Mouse (Mus musculus) heart, embryonic 11.5 days (tissue): ENCODE measurements around the gene Mep1a. TPM values are rescaled to one million over a fixed set of nuclear protein-coding genes. Genes with fewer than 3 reads are reported as not detected.

ENCODE experiments used
- ATAC-seq: fragments of 200-750 bp; cut with Nextera tagmentation; replicated peaks from 2 replicates; pipeline ENCODE4 v1.8.0; 2017; ENCODE audit warnings: moderate library complexity; ENCODE audit not compliant: insufficient number of reproducible peaks, low FRiP score, low TSS enrichment
- H3K27ac ChIP-seq: fragments of 300-500 bp; sonication (generic); 2 replicates; pipeline ENCODE4 v1.5.1; 2014; ENCODE audit warnings: mild to moderate bottlenecking, low read depth, low read length
- H3K27me3 ChIP-seq: fragments of 300-500 bp; sonication (generic); 2 replicates; pipeline ENCODE4 v1.6.1; 2014; ENCODE audit warnings: mild to moderate bottlenecking, low read length, mixed read lengths; ENCODE audit not compliant: control insufficient read depth, insufficient read depth
- H3K36me3 ChIP-seq: fragments of 300-500 bp; sonication (generic); 2 replicates; pipeline ENCODE4 v1.6.1; 2014; ENCODE audit warnings: mild to moderate bottlenecking, low read length, moderate library complexity, mixed read lengths; ENCODE audit not compliant: control insufficient read depth, insufficient read depth
- H3K4me1 ChIP-seq: fragments of 300-500 bp; sonication (generic); 2 replicates; pipeline ENCODE4 v1.6.1; 2014; ENCODE audit warnings: low read length; ENCODE audit not compliant: control insufficient read depth, insufficient read depth
- H3K4me2 ChIP-seq: fragments of 300-500 bp; sonication (generic); 2 replicates; pipeline ENCODE4 v1.6.1; 2014; ENCODE audit warnings: mild to moderate bottlenecking, moderate library complexity
- H3K4me3 ChIP-seq: fragments of 300-500 bp; sonication (generic); 2 replicates; pipeline ENCODE4 v1.5.1; 2014; ENCODE audit warnings: low read depth, low read length
- H3K9ac ChIP-seq: fragments of 300-500 bp; sonication (generic); 2 replicates; pipeline ENCODE4 v1.6.1; 2014; ENCODE audit warnings: mild to moderate bottlenecking, low read depth, low read length, moderate library complexity
- H3K9me3 ChIP-seq: fragments of 300-500 bp; sonication (generic); replicated peaks from 2 replicates; pipeline ENCODE4 v1.6.1; 2016; ENCODE audit warnings: low read length; ENCODE audit not compliant: control insufficient read depth
- WGBS: fragments of 180-500 bp; shearing (Covaris S2); extraction: QIAGEN DNeasy Blood & Tissue Kit; methylation state at CpG from one replicate; pipeline ENCODE4 v1.1.7; 2014; ENCODE audit not compliant: insufficient replicate concordance; 5-methylcytosine and 5-hydroxymethylcytosine counted together
- polyA plus RNA-seq: library from polyadenylated mRNA; unstranded; fragments of >200 nt; fragmentation: Nextera tagmentation; extraction: Ambion mirVana; gene quantifications from 2 replicates; pipeline ENCODE4 v1.2.1, GENCODE M21; 2014

Gene Mep1a
- polyA plus RNA-seq, 1 experiment from 2014 or later = not detected

GRCm38 (mm10) chr17:43530507-43530906, 27.9 kb upstream of the Mep1a start:
- Histone ChIP-seq H3K9me3 (no peaks in the 10 kb centered on the region), H3K4me2 (no peak overlapping the region), H3K9ac (no peak overlapping the region), H3K27me3 (no peaks in the 10 kb centered on the region; the same call in 1 of the 2 replicates), H3K4me1 (no peaks in the 10 kb centered on the region; the same call in 1 of the 2 replicates), H3K36me3 (no peaks in the 10 kb centered on the region), H3K27ac (no peak overlapping the region), H3K4me3 (no peak overlapping the region)
- 86% methylated on average over 2 of the region's 2 CpGs for WGBS
- ATAC-seq = no peak

- H3K36me3 ChIP-seq = no peaks in the 10 kb centered on the region
- H3K9ac ChIP-seq = no peak overlapping the region
- H3K4me1 ChIP-seq = no peaks in the 10 kb centered on the region
- H3K9me3 ChIP-seq = no peaks in the 10 kb centered on the region
- H3K27me3 ChIP-seq = no peaks in the 10 kb centered on the region; the same call in 1 of the 2 replicates
- no peak overlapping the region for H3K4me3 ChIP-seq
- 76% methylated on average over 3 of the region's 3 CpGs for WGBS
- no peak for ATAC-seq
- no peak overlapping the region for H3K27ac ChIP-seq
- no peak overlapping the region for H3K4me2 ChIP-seq
These were observed 17.6 kb upstream of the Mep1a start for GRCm38 (mm10) chr17:43520166-43520565.

GRCm38 (mm10) chr17:43518644-43519409, 16.2 kb upstream of the Mep1a start:
- Histone ChIP-seq H3K27ac (no peak overlapping the region), H3K27me3 (no peaks in the 10 kb centered on the region; the same call in 1 of the 2 replicates), H3K9me3 (no peaks in the 10 kb centered on the region; the same call in 1 of the 2 replicates), H3K4me1 (no peaks in the 10 kb centered on the region), H3K4me2 (peak overlapping the region; percentile 39), H3K36me3 (no peaks in the 10 kb centered on the region), H3K9ac (no peak overlapping the region), H3K4me3 (no peak overlapping the region)
- 27% methylated on average over 18 of the region's 18 CpGs for WGBS
- ATAC-seq = peak; percentile 18; the same call in 1 of the 2 replicates

GRCm38 (mm10) chr17:43510782-43511181, 8.2 kb upstream of the Mep1a start:
- Histone ChIP-seq H3K4me3 (no peak overlapping the region), H3K9me3 (no peaks in the 10 kb centered on the region; the same call in 1 of the 2 replicates), H3K27ac (no peak overlapping the region), H3K27me3 (no peaks in the 10 kb centered on the region), H3K36me3 (no peaks in the 10 kb centered on the region), H3K9ac (no peak overlapping the region), H3K4me2 (no peak overlapping the region), H3K4me1 (no peaks in the 10 kb centered on the region)
- ATAC-seq = no peak
- 76% methylated on average over 4 of the region's 4 CpGs for WGBS

- no peaks in the 10 kb centered on the region for H3K27me3 ChIP-seq
- no peaks in the 10 kb centered on the region for H3K36me3 ChIP-seq
- no peaks in the 10 kb centered on the region for H3K4me1 ChIP-seq
- no peak for ATAC-seq
- H3K27ac ChIP-seq = no peak overlapping the region
- WGBS = 70% methylated on average over 6 of the region's 6 CpGs
- no peak overlapping the region for H3K9ac ChIP-seq
- no peak overlapping the region for H3K4me2 ChIP-seq
- no peaks in the 10 kb centered on the region for H3K9me3 ChIP-seq
- no peak overlapping the region for H3K4me3 ChIP-seq
These were observed 2.0 kb upstream of the Mep1a start for GRCm38 (mm10) chr17:43504594-43504934.

GRCm38 (mm10) chr17:43503861-43504593, 1.4 kb upstream of the Mep1a start:
- no peak for ATAC-seq
- Histone ChIP-seq H3K27ac (no peak overlapping the region), H3K9me3 (no peaks in the 10 kb centered on the region), H3K4me1 (no peaks in the 10 kb centered on the region), H3K4me2 (no peak overlapping the region), H3K27me3 (no peaks in the 10 kb centered on the region), H3K9ac (no peak overlapping the region), H3K4me3 (no peak overlapping the region), H3K36me3 (no peaks in the 10 kb centered on the region)
- WGBS = 62% methylated on average over 4 of the region's 4 CpGs

- H3K4me2 ChIP-seq = no peak overlapping the region
These were observed 981 bp downstream of the Mep1a start for GRCm38 (mm10) chr17:43501631-43502030.

GRCm38 (mm10) chr17:43501223-43501622, 1.4 kb downstream of the Mep1a start:
- no peak for ATAC-seq
- H3K9ac ChIP-seq = no peak overlapping the region

More at GRCm38 (mm10) chr17:43501631-43502030, 981 bp downstream of the Mep1a start:
- Histone ChIP-seq H3K9ac (no peak overlapping the region), H3K4me1 (no peaks in the 10 kb centered on the region), H3K9me3 (no peaks in the 10 kb centered on the region), H3K27ac (no peak overlapping the region), H3K27me3 (no peaks in the 10 kb centered on the region), H3K4me3 (no peak overlapping the region), H3K36me3 (no peaks in the 10 kb centered on the region)
- 88% methylated on average over 5 of the region's 5 CpGs for WGBS
- ATAC-seq = no peak

More at GRCm38 (mm10) chr17:43501223-43501622, 1.4 kb downstream of the Mep1a start:
- no peak overlapping the region for H3K4me2 ChIP-seq
- no peak overlapping the region for H3K27ac ChIP-seq
- 62% methylated on average over 3 of the region's 3 CpGs for WGBS
- H3K27me3 ChIP-seq = no peaks in the 10 kb centered on the region
- H3K4me3 ChIP-seq = no peak overlapping the region
- H3K4me1 ChIP-seq = no peaks in the 10 kb centered on the region
- H3K36me3 ChIP-seq = no peaks in the 10 kb centered on the region
- H3K9me3 ChIP-seq = no peaks in the 10 kb centered on the region
